Mouse (Mus musculus) kidney, postnatal 0 days (tissue): ENCODE results near the gene H2afj. TPM values are rescaled to one million over a fixed set of nuclear protein-coding genes. Genes with fewer than 3 reads are reported as not detected.
"Not testable (repeated sequence)": the region's sequence is repeated elsewhere in the genome, so short reads cannot be mapped to it uniquely, and the experiment has no call there.

ENCODE experiments used
- ATAC-seq: fragments of 200-750 bp; cut with Nextera tagmentation; replicated peaks from 2 replicates; pipeline ENCODE4 v1.8.0; 2017; ENCODE audit warnings: low read depth, moderate number of reproducible peaks, moderate TSS enrichment, moderate library complexity; ENCODE audit not compliant: low FRiP score
- DNase-seq: peaks from one replicate; pipeline ENCODE4 v3.0.0-alpha.2; 2016; ENCODE audit warnings: low spot score
- H3K27ac ChIP-seq: fragments of 300-500 bp; sonication (generic); 2 replicates; pipeline ENCODE4 v1.5.1; 2014; ENCODE audit warnings: mild to moderate bottlenecking
- H3K27me3 ChIP-seq: fragments of 300-500 bp; sonication (generic); 2 replicates; pipeline ENCODE4 v1.6.1; 2014; ENCODE audit warnings: low read length, mixed read lengths; ENCODE audit not compliant: insufficient read depth
- H3K36me3 ChIP-seq: fragments of 300-500 bp; sonication (generic); 2 replicates; pipeline ENCODE4 v1.6.1; 2014; ENCODE audit warnings: low read length, mixed read lengths; ENCODE audit not compliant: insufficient read depth
- H3K4me1 ChIP-seq: fragments of 300-500 bp; sonication (generic); replicated peaks from 2 replicates; pipeline ENCODE4 v1.6.1; 2014; ENCODE audit warnings: antibody characterized with exemption, low read length, mixed read lengths; ENCODE audit not compliant: insufficient read depth
- H3K4me2 ChIP-seq: fragments of 300-500 bp; sonication (generic); 2 replicates; pipeline ENCODE4 v1.6.1; 2014; ENCODE audit warnings: mild to moderate bottlenecking, low read length, moderate library complexity, mixed read lengths
- H3K4me3 ChIP-seq: fragments of 300-500 bp; sonication (generic); replicated peaks from 2 replicates; pipeline ENCODE4 v1.5.1; 2014; ENCODE audit warnings: low read depth, low read length
- H3K9ac ChIP-seq: fragments of 300-500 bp; sonication (generic); 2 replicates; pipeline ENCODE4 v1.6.1; 2014; ENCODE audit warnings: low read depth, low read length
- H3K9me3 ChIP-seq: fragments of 300-500 bp; sonication (generic); replicated peaks from 2 replicates; pipeline ENCODE4 v1.6.1; 2016; ENCODE audit warnings: low read length, inconsistent platforms, mixed read lengths
- CTCF ChIP-seq: IDR thresholded peaks from 2 replicates; pipeline ENCODE4 v1.5.1; 2016; ENCODE audit warnings: antibody characterized with exemption, low read depth, mild to moderate bottlenecking, moderate library complexity
- WGBS: fragments of 180-500 bp; shearing (Covaris S2); extraction: QIAGEN DNeasy Blood & Tissue Kit; methylation state at CpG from one replicate; pipeline ENCODE4 v1.1.7; 2014; 5-methylcytosine and 5-hydroxymethylcytosine counted together
- polyA plus RNA-seq: library from polyadenylated mRNA; unstranded; fragments of >200 nt; fragmentation: Nextera tagmentation; extraction: Ambion mirVana; gene quantifications from 2 replicates; pipeline ENCODE4 v1.2.1, GENCODE M21; 2015

Gene H2afj
- polyA plus RNA-seq, 1 experiment from 2014 or later, result 180 TPM

DNA sequence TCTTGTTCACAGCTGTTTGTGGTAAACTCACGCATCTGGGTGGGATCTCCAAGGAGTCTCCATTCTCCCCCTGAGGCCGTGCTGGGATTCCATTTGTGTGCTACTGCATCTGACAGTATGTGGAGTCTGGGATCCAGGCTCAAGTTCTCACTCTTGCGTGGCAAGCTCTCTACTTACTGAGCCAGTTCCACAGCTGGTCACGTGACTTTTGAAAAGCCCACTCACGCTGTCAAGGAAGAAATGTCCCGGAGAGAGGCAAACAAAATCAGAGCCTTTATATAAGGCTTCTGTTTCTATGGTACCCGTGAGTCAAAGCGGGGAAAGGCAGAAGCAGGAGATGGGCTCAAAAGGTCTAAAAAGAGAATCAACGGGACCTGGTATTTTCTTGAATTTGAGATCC is 25.3 kb upstream of the H2afj start:
- Histone ChIP-seq H3K27ac (no peak overlapping the region), H3K9ac (no peak overlapping the region), H3K27me3 (no peaks in the 10 kb centered on the region), H3K4me1 (no peaks in the 10 kb centered on the region), H3K4me3 (no peak overlapping the region), H3K36me3 (no peaks in the 10 kb centered on the region), H3K9me3 (no peaks in the 10 kb centered on the region), H3K4me2 (no peak overlapping the region)
- ATAC-seq (no peak), DNase-seq (no peak)
- WGBS, result 90% methylated on average over 9 of the region's 9 CpGs
- no peak for TF ChIP-seq CTCF

DNA sequence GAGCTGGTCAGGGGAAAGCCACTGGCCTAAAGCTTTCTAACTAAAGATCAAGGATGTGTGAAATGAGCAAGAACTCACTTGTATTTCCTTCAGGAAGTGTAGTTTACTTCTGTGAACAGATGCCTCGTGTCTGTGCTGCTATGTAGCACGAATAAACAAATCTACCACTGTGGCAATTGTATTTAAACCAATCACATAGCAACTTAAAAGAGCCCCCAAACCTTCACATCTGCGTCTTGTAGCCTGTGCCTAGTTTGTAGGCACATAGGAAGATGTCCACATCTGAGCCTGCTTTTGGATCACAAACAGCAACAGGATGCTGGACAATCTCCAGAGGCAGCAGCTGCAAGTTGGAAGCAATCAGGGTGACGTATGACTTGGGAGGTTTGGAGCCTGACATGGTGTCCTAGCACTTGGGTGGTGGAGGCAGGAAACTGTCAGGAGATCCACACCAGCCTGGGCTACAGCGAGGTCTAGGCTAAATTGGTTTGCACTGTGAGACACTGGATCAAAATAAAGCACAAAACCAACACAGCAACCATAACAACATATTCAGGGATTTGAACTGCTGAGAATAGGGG is 18.6 kb upstream of the H2afj start:
- 43% methylated on average over 5 of the region's 5 CpGs for WGBS

DNA sequence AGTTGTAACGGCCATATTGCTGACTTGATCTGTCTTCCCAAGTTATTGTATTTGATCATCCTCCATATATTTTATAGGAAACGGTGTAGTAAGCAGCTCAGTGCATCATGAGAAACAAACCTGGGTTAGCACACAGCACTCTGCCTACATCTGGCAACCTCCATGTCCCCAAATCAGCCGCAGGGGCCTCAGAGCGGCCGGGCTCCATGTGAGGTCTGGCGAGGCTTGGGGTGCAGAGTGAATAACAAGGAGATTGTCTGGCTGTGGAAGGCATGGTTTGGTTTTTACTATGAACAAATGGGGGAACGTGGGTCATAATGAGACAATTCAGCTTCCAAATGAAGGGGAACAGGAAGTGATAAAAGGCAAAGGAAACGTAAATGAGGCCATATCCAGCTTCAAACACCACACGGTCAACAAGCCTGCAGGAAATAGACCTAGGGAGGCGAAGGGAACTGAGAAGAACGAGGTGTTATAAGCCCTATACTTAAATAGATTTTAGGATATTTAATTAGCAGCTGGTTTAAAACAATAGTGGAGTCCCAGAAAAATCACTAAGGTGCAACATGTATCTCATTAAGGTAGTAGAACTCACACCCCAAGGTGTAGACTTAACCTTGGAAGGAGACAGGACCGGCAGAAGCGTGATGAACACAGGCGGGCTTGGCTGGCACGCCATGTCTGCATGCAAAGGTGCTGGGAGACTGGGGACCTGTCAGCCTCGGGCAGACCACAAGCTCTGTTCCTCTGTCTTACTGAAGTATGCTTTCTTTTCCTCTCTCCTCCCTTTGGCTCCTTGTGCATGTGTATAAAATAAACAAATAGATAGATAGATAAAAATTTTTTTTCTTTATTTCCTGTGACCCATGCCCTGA is 14.9 kb upstream of the H2afj start:
- peak overlapping the region; percentile 39 for H3K4me3 ChIP-seq
- WGBS, result 26% methylated on average over 16 of the region's 16 CpGs
- H3K27me3 ChIP-seq, result no peaks in the 10 kb centered on the region
- ATAC-seq (no peak), DNase-seq (no peak)
- no peak for TF ChIP-seq CTCF
- peak overlapping the region; percentile 86 for H3K4me2 ChIP-seq
- H3K9me3 ChIP-seq, result no peaks in the 10 kb centered on the region
- H3K9ac ChIP-seq, result peak overlapping the region; percentile 35; the same call in 1 of the 2 replicates
- H3K36me3 ChIP-seq, result no peaks in the 10 kb centered on the region
- H3K4me1 ChIP-seq, result no peaks in the 10 kb centered on the region
- no peak overlapping the region for H3K27ac ChIP-seq

More for the DNA sequence above, 18.6 kb upstream of the H2afj start:
- no peak for TF ChIP-seq CTCF
- no peak overlapping the region for H3K9ac ChIP-seq
- H3K4me1 ChIP-seq, result no peaks in the 10 kb centered on the region
- no peaks in the 10 kb centered on the region for H3K27me3 ChIP-seq
- H3K4me2 ChIP-seq, result no peak overlapping the region
- H3K9me3 ChIP-seq, result no peaks in the 10 kb centered on the region
- H3K36me3 ChIP-seq, result no peaks in the 10 kb centered on the region
- peak; percentile 87 for DNase-seq
- peak; percentile 72; the same call in 1 of the 2 replicates for ATAC-seq
- H3K4me3 ChIP-seq, result no peak overlapping the region
- H3K27ac ChIP-seq, result peak overlapping the region; percentile 85

DNA sequence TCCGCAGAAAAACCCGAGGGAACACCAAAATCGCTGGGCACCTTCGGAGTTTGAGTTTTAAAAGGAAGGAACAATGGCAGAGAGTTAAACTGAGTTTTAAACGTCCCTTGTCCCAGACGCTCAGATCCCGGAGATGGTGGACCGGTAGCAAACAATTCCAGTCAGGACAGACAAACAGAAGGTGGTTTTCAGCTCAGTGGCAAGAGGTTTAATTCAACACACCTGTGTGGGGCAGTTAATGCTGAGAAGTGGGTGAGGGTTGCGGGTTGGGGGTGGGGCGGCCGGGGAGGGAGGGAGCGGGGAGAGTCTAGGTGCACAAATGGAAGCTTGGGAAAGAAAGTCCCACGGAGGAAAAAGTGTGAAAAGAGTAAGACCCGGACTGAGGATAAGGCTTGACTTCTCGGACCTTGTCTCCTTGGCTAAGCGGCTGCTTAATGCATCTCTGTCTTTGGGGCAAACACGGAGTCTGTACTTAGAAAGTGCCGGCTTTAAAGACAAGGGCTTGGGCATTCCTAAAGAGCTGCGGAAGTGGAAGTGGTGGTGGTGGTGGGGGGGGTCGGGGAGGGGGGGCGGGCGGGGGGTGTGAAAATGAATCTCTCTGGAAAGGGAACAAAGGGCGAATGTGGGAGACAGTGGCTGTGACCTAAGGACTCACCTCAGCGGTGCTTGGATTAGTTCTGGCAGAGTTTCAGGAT is 14.1 kb upstream of the H2afj start:
- DNase-seq (peak; percentile 57), ATAC-seq (peak; percentile 64)
- Histone ChIP-seq H3K36me3 (no peaks in the 10 kb centered on the region), H3K9ac (peak overlapping the region; percentile 35; the same call in 1 of the 2 replicates), H3K27ac (no peak overlapping the region), H3K4me1 (no peaks in the 10 kb centered on the region), H3K4me2 (peak overlapping the region; percentile 86), H3K9me3 (no peaks in the 10 kb centered on the region), H3K27me3 (no peaks in the 10 kb centered on the region), H3K4me3 (peak overlapping the region; percentile 39)
- no peak for TF ChIP-seq CTCF
- WGBS, result under 1% methylated on average over 24 of the region's 24 CpGs

DNA sequence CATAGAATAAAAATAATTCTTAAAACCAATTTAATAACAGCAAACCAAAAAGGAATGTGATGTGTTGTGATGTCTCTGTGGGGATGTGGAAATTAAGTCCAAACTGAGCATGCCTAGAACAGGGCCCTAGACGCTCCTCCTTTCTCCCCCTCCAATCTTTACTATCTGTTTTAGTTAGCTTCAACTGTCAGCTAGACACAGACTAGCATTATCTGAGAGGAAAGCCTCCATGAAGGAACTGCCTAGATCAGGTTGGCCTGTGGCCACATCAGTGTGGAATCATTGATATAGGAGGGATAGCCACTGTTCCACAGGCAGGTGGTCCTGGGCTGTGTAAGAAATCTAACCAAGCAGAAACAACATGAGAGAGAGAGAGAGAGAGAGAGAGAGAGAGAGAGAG is 12.9 kb upstream of the H2afj start:
- no peak for TF ChIP-seq CTCF
- DNase-seq (no peak), ATAC-seq (no peak)
- no peaks in the 10 kb centered on the region for H3K27me3 ChIP-seq
- H3K27ac ChIP-seq, result no peak overlapping the region
- H3K4me1 ChIP-seq, result no peaks in the 10 kb centered on the region
- H3K36me3 ChIP-seq, result no peaks in the 10 kb centered on the region
- no peaks in the 10 kb centered on the region for H3K9me3 ChIP-seq
- no peak overlapping the region for H3K4me2 ChIP-seq
- H3K9ac ChIP-seq, result no peak overlapping the region
- 61% methylated on average over 1 of the region's 1 CpGs for WGBS
- no peak overlapping the region for H3K4me3 ChIP-seq

DNA sequence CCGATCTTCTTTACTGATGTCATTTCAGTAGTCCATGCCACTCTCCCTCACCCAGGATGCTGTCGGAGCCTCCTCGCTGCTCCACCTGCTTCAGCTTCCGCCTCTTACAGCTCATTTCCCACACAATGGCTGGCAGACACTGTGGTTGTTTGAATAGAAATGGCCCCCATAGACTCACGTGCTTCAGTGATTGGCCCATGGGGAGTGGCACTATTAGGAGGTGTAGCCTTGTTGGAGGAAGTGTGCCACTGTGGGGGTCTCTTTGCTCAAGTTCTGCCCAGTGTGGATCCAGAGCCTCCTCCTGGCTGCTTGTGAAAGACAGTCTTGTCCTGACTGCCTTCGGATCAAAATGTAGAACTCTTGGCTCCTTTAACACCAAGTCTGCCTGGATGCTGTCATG is 12.2 kb upstream of the H2afj start:
- Histone ChIP-seq H3K4me3 (no peak overlapping the region), H3K9ac (no peak overlapping the region), H3K36me3 (no peaks in the 10 kb centered on the region), H3K27ac (no peak overlapping the region), H3K9me3 (no peaks in the 10 kb centered on the region), H3K27me3 (no peaks in the 10 kb centered on the region), H3K4me1 (no peaks in the 10 kb centered on the region), H3K4me2 (no peak overlapping the region)
- no peak for DNase-seq
- ATAC-seq, result no peak
- TF ChIP-seq CTCF, result no peak
- WGBS, result 46% methylated on average over 6 of the region's 6 CpGs

DNA sequence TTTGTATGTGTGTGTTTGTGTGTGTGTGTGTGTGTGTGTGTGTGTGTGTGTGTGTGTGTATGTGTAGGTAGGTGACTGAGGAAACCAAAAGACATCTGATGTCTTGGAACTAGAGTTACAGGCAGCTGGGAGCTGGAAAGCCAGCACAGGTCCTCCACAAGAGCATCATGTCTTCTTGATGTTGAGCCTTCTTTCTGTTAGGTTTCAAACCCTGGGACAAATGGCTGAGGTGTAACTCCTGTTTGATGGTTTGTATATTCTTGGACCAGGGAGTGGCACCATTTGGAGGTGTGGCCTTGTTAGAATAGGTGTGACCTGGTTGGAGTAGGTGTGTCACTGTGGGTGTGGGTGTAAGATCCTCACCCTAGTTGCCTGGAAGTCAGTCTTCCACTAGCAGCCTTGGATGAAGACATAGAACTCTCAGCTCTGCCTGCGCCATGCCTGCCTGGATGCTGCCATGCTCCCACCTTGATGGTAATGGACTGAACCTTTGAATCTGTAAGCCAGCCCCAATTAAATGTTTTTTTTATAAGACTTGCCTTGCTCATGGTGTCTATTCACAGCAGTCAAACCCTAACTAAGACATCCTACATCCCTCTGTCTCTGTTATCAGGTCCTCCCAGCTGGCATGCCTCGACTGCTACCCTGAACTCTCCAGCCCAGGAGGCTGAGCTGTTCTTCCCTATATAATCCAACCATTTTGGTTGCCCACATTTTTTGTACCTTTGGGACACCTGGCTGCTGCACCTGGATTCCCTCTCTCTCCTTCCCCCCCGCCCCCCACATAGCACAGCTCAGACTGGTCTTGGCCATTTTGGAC is 10.0 kb upstream of the H2afj start:
- not testable (repeated sequence) for H3K27ac ChIP-seq, H3K4me2 ChIP-seq, H3K36me3 ChIP-seq, DNase-seq, H3K27me3 ChIP-seq, H3K9me3 ChIP-seq, H3K9ac ChIP-seq, H3K4me3 ChIP-seq, H3K4me1 ChIP-seq, ATAC-seq
- WGBS, result 88% methylated on average over 3 of the region's 3 CpGs
